Mouse (Mus musculus) left cerebral cortex, postnatal 14 days (tissue): ENCODE measurements around the gene Ccdc186. TPM values are rescaled to one million over a fixed set of nuclear protein-coding genes. Genes with fewer than 3 reads are reported as not detected.
A peak's percentile ranks its signal among the peaks of the same experiment; 100 is the strongest.

Experiments
- DNase-seq, 2 experiments: peaks; one replicate each; pipeline ENCODE4 v3.0.0; 2021 to 2022; ENCODE audit warnings: low spot score in 2 of 2, mixed read lengths in 1 of 2
- intact Hi-C: fragments of 180-260 bp; cut with DNase I; formaldehyde crosslinking; loops from one replicate; pipeline ENCODE4 v1.15.1; 2025
- long read RNA-seq, 2 experiments: library from polyadenylated mRNA; stranded (forward); transcript quantifications; one replicate each; pipeline ENCODE4 v2.0.0; 2021
- total RNA-seq, 2 experiments: library from RNA; stranded (reverse); gene quantifications; 2 replicates each; pipeline ENCODE4 v1.2.3; 2021

The Ccdc186 gene
- total RNA-seq: 10 to 100 TPM; 43.6 to 47.2 TPM
- long read RNA-seq, experiment 1, full-length matches to known transcripts: 4 of 12 reads
- long read RNA-seq, experiment 1, partial matches to known transcripts: 4 of 12 reads
- long read RNA-seq, experiment 1, other reads (novel, unspliced or antisense): 4 of 12 reads
- long read RNA-seq, experiment 2, full-length matches to known transcripts: 6 of 14 reads
- long read RNA-seq, experiment 2, partial matches to known transcripts: 3 of 14 reads
- long read RNA-seq, experiment 2, other reads (novel, unspliced or antisense): 5 of 14 reads

GRCm38 (mm10) chr19:56821798-56822447 is at the start of gene Ccdc186:
TSS of gene Ccdc186 (minus strand) at chr19:56822190.
- intact Hi-C loops: loop anchor here (10.0 kb wide), 1 partner anchor 193 kb away; no protein-coding TSS in a partner anchor
- peak; percentile 97 to 98 for DNase-seq

- intact Hi-C loops: no loop called here
Measured at GRCm38 (mm10) chr19:56867701-56868100, 45.7 kb upstream of the Ccdc186 start.

GRCm38 (mm10) chr19:56856455-56856854 is 34.5 kb upstream of the Ccdc186 start:
- DNase-seq: no peak
- intact Hi-C loops: no loop called here

More at GRCm38 (mm10) chr19:56867701-56868100, 45.7 kb upstream of the Ccdc186 start:
- DNase-seq: no peak

- no peak for DNase-seq
- intact Hi-C loops: no loop called here
Measured at GRCm38 (mm10) chr19:56852590-56852989, 30.6 kb upstream of the Ccdc186 start.

- intact Hi-C loops: no loop called here
- DNase-seq: no peak
Measured at GRCm38 (mm10) chr19:56842974-56843373, 21.0 kb upstream of the Ccdc186 start.

- intact Hi-C loops: no loop called here
- DNase-seq: no peak
Measured at GRCm38 (mm10) chr19:56838942-56839706, 17.1 kb upstream of the Ccdc186 start.

GRCm38 (mm10) chr19:56835340-56835739 is 13.3 kb upstream of the Ccdc186 start:
- intact Hi-C loops: no loop called here
- DNase-seq: no peak

- intact Hi-C loops: no loop called here
- DNase-seq: no peak
Measured at GRCm38 (mm10) chr19:56830163-56830562, 8.2 kb upstream of the Ccdc186 start.

- intact Hi-C loops: loop anchor here (10.0 kb wide), 1 partner anchor 186 kb away; no protein-coding TSS in a partner anchor
- DNase-seq: no peak
Measured at GRCm38 (mm10) chr19:56829267-56829666, 7.3 kb upstream of the Ccdc186 start.

- intact Hi-C loops: loop anchor here (10.0 kb wide), 1 partner anchor 186 kb away; no protein-coding TSS in a partner anchor
- no peak for DNase-seq
Measured at GRCm38 (mm10) chr19:56828305-56828704, 6.3 kb upstream of the Ccdc186 start.

GRCm38 (mm10) chr19:56826047-56826631 is 4.1 kb upstream of the Ccdc186 start, which contains the start of gene Tdrd1:
TSS of gene Tdrd1 (plus strand) at chr19:56826209.
- intact Hi-C loops: loop anchor here (10.0 kb wide), 1 partner anchor 189 kb away; no protein-coding TSS in a partner anchor

GRCm38 (mm10) chr19:56822448-56822836 is 452 bp upstream of the Ccdc186 start:
- no peak for DNase-seq
- intact Hi-C loops: loop anchor here (10.0 kb wide), 1 partner anchor 192 kb away; no protein-coding TSS in a partner anchor

More at GRCm38 (mm10) chr19:56826047-56826631, 4.1 kb upstream of the Ccdc186 start, which contains the start of gene Tdrd1:
- no peak for DNase-seq

GRCm38 (mm10) chr19:56821040-56821797 is 771 bp downstream of the Ccdc186 start:
- intact Hi-C loops: loop anchor here (10.0 kb wide), 1 partner anchor 194 kb away; no protein-coding TSS in a partner anchor
- DNase-seq: no peak

GRCm38 (mm10) chr19:56817851-56818526 is 4.0 kb downstream of the Ccdc186 start:
- DNase-seq: peak; percentile 48 to 50
- intact Hi-C loops: no loop called here

GRCm38 (mm10) chr19:56813360-56813759 is 8.6 kb downstream of the Ccdc186 start:
- intact Hi-C loops: loop anchor here (5.0 kb wide), 1 partner anchor 94 kb away; no protein-coding TSS in a partner anchor

GRCm38 (mm10) chr19:56811590-56811989 is 10.4 kb downstream of the Ccdc186 start:
- peak; percentile 22 to 43 for DNase-seq
- intact Hi-C loops: loop anchor here (5.0 kb wide), 1 partner anchor 96 kb away; no protein-coding TSS in a partner anchor

More at GRCm38 (mm10) chr19:56813360-56813759, 8.6 kb downstream of the Ccdc186 start:
- DNase-seq: no peak

GRCm38 (mm10) chr19:56810641-56811146 is 11.3 kb downstream of the Ccdc186 start:
- intact Hi-C loops: loop anchor here (5.0 kb wide), 1 partner anchor 97 kb away; no protein-coding TSS in a partner anchor

More at GRCm38 (mm10) chr19:56810641-56811146, 11.3 kb downstream of the Ccdc186 start:
- DNase-seq: no peak
